Mouse (Mus musculus): ENCODE data around the gene Smok3c. TPM values are rescaled to one million over a fixed set of nuclear protein-coding genes. Genes with fewer than 3 reads are reported as not detected.
"Not testable (repeated sequence)": the region's sequence is repeated elsewhere in the genome, so short reads cannot be mapped to it uniquely, and the experiment has no call there.

The Smok3c gene
- polyA plus RNA-seq, 1 experiment from 2014 or later = not detected

GRCm38 (mm10) chr5:138084996-138085395 is 32.0 kb downstream of the Smok3c start, which contains the start of gene Zkscan1:
Gene Zkscan1 (plus strand): TSS chr5:138085084.
- peaks cover 52% of the 10 kb centered on the region for H3K79me2 ChIP-seq (ENCODE audit: inconsistent target)
- WGBS (ENCODE audit: missing documents) = 0% methylated on average over 27 of the region's 27 CpGs
- H3K27ac ChIP-seq = peak within 1 kb of the TSS; percentile 62
- no peaks in the 10 kb centered on the region for H3K36me3 ChIP-seq (ENCODE audit: inconsistent target)
- peak within 1 kb of the TSS; percentile 93 for H3K4me3 ChIP-seq (ENCODE audit: inconsistent target)

- H3K4me3 ChIP-seq (ENCODE audit: inconsistent target) = peak overlapping the region; percentile 93
- H3K36me3 ChIP-seq (ENCODE audit: inconsistent target) = no peaks in the 10 kb centered on the region
- peaks cover 56% of the 10 kb centered on the region for H3K79me2 ChIP-seq (ENCODE audit: inconsistent target)
- under 1% methylated on average over 18 of the region's 18 CpGs for WGBS (ENCODE audit: missing documents)
- H3K27ac ChIP-seq = peak overlapping the region; percentile 62
These were observed 32.5 kb downstream of the Smok3c start for GRCm38 (mm10) chr5:138085421-138085911.

- H3K4me3 ChIP-seq (ENCODE audit: inconsistent target) = no peak overlapping the region
These were observed 33.8 kb downstream of the Smok3c start for GRCm38 (mm10) chr5:138086842-138087241.

GRCm38 (mm10) chr5:138088366-138088765 is 35.4 kb downstream of the Smok3c start:
- peaks cover 9% of the 10 kb centered on the region for H3K36me3 ChIP-seq (ENCODE audit: inconsistent target)
- H3K4me3 ChIP-seq (ENCODE audit: inconsistent target) = no peak overlapping the region
- WGBS (ENCODE audit: missing documents) = 93% methylated on average over 3 of the region's 3 CpGs
- peaks cover 85% of the 10 kb centered on the region for H3K79me2 ChIP-seq (ENCODE audit: inconsistent target)
- no peak overlapping the region for H3K27ac ChIP-seq

More at GRCm38 (mm10) chr5:138086842-138087241, 33.8 kb downstream of the Smok3c start:
- WGBS (ENCODE audit: missing documents) = 97% methylated on average over 3 of the region's 3 CpGs
- Histone ChIP-seq H3K79me2 (ENCODE audit: inconsistent target) (peaks cover 70% of the 10 kb centered on the region), H3K36me3 (ENCODE audit: inconsistent target) (no peaks in the 10 kb centered on the region), H3K27ac (no peak overlapping the region)

- H3K79me2 ChIP-seq (ENCODE audit: inconsistent target) = peaks cover 91% of the 10 kb centered on the region
- H3K4me3 ChIP-seq (ENCODE audit: inconsistent target) = no peak overlapping the region
- no peak overlapping the region for H3K27ac ChIP-seq
- peaks cover 15% of the 10 kb centered on the region for H3K36me3 ChIP-seq (ENCODE audit: inconsistent target)
- WGBS (ENCODE audit: missing documents) = 90% methylated on average over 6 of the region's 6 CpGs
These were observed 36.1 kb downstream of the Smok3c start for GRCm38 (mm10) chr5:138089108-138089551.

- no peak overlapping the region for H3K27ac ChIP-seq
- H3K79me2 ChIP-seq (ENCODE audit: inconsistent target) = peaks cover 92% of the 10 kb centered on the region
- peaks cover 25% of the 10 kb centered on the region for H3K36me3 ChIP-seq (ENCODE audit: inconsistent target)
- WGBS (ENCODE audit: missing documents) = 69% methylated on average over 3 of the region's 3 CpGs
- H3K4me3 ChIP-seq (ENCODE audit: inconsistent target) = no peak overlapping the region
These were observed 37.3 kb downstream of the Smok3c start for GRCm38 (mm10) chr5:138090271-138090670.

GRCm38 (mm10) chr5:138090737-138091136 is 37.7 kb downstream of the Smok3c start:
- WGBS (ENCODE audit: missing documents) = 99% methylated on average over 5 of the region's 5 CpGs
- Histone ChIP-seq H3K79me2 (ENCODE audit: inconsistent target) (peaks cover 89% of the 10 kb centered on the region), H3K27ac (no peak overlapping the region), H3K36me3 (ENCODE audit: inconsistent target) (peaks cover 25% of the 10 kb centered on the region), H3K4me3 (ENCODE audit: inconsistent target) (no peak overlapping the region)

GRCm38 (mm10) chr5:138092771-138093170 is 39.8 kb downstream of the Smok3c start:
- WGBS (ENCODE audit: missing documents) = 93% methylated on average over 4 of the region's 4 CpGs
- Histone ChIP-seq H3K27ac (no peak overlapping the region), H3K36me3 (ENCODE audit: inconsistent target) (peaks cover 45% of the 10 kb centered on the region), H3K79me2 (ENCODE audit: inconsistent target) (peaks cover 71% of the 10 kb centered on the region), H3K4me3 (ENCODE audit: inconsistent target) (no peak overlapping the region)

- 95% methylated on average over 6 of the region's 6 CpGs for WGBS (ENCODE audit: missing documents)
- peaks cover 62% of the 10 kb centered on the region for H3K36me3 ChIP-seq (ENCODE audit: inconsistent target)
These were observed 41.5 kb downstream of the Smok3c start for GRCm38 (mm10) chr5:138094474-138094873.

GRCm38 (mm10) chr5:138104976-138105375 is 52.0 kb downstream of the Smok3c start:
- peaks cover 38% of the 10 kb centered on the region for H3K36me3 ChIP-seq (ENCODE audit: inconsistent target)
- WGBS (ENCODE audit: missing documents) = 100% methylated on average over 2 of the region's 2 CpGs
- no peaks in the 10 kb centered on the region for H3K79me2 ChIP-seq (ENCODE audit: inconsistent target)
- H3K27ac ChIP-seq = no peak overlapping the region
- no peak overlapping the region for H3K4me3 ChIP-seq (ENCODE audit: inconsistent target)

More at GRCm38 (mm10) chr5:138094474-138094873, 41.5 kb downstream of the Smok3c start:
- H3K4me3 ChIP-seq (ENCODE audit: inconsistent target) = no peak overlapping the region
- H3K79me2 ChIP-seq (ENCODE audit: inconsistent target) = peaks cover 54% of the 10 kb centered on the region
- no peak overlapping the region for H3K27ac ChIP-seq

GRCm38 (mm10) chr5:138107130-138107529 is 54.1 kb downstream of the Smok3c start:
- H3K36me3 ChIP-seq (ENCODE audit: inconsistent target) = peaks cover 16% of the 10 kb centered on the region; the same call in 1 of the 2 replicates
- H3K79me2 ChIP-seq (ENCODE audit: inconsistent target) = no peaks in the 10 kb centered on the region
- WGBS (ENCODE audit: missing documents) = 84% methylated on average over 3 of the region's 3 CpGs
- no peak overlapping the region for H3K4me3 ChIP-seq (ENCODE audit: inconsistent target)
- H3K27ac ChIP-seq = no peak overlapping the region

GRCm38 (mm10) chr5:138109847-138110396 is 56.9 kb downstream of the Smok3c start:
- H3K4me3 ChIP-seq (ENCODE audit: inconsistent target); H3K36me3 ChIP-seq (ENCODE audit: inconsistent target); H3K79me2 ChIP-seq (ENCODE audit: inconsistent target); H3K27ac ChIP-seq: not testable (repeated sequence)
- WGBS (ENCODE audit: missing documents) = 64% methylated on average over 2 of the region's 4 CpGs

Other genes with a start within 250 kb of the Smok3c start
- 5.9 to 17.4 TPM (median 7.6 TPM) in 3 replicates for gene Pilra, start 216.9 kb upstream of the Smok3c start, polyA plus RNA-seq (2018)
- gene Pilrb1, start 195.1 kb upstream of the Smok3c start, polyA plus RNA-seq (2018) = 7.2 to 9.0 TPM (median 7.9 TPM) in 3 replicates
- 12.2 to 15.9 TPM (median 14.4 TPM) in 3 replicates for gene Pilrb2, start 181.4 kb upstream of the Smok3c start, polyA plus RNA-seq (2018)
- gene Cyp3a13, start 131.6 kb upstream of the Smok3c start, polyA plus RNA-seq (2018) = not detected in 3 replicates
- not detected in 3 replicates for gene Gjc3, start 90.1 kb upstream of the Smok3c start, polyA plus RNA-seq (2018)
- not detected in 3 replicates for gene Azgp1, start 71.7 kb upstream of the Smok3c start, polyA plus RNA-seq (2018)
- not detected in 3 replicates for gene Smok3a, start 31.9 kb upstream of the Smok3c start, polyA plus RNA-seq (2018)
- gene Smok3b, start 31.8 kb upstream of the Smok3c start, polyA plus RNA-seq (2018) = not detected in 3 replicates
- gene Zkscan1, start 31.9 kb downstream of the Smok3c start, polyA plus RNA-seq (2018) = 6.8 to 8.7 TPM (median 6.9 TPM) in 3 replicates
- gene Zscan21, start 63.7 kb downstream of the Smok3c start, polyA plus RNA-seq (2018) = 9.8 to 15.5 TPM (median 15.2 TPM) in 3 replicates
- gene Zfp113, start 102.5 kb downstream of the Smok3c start, polyA plus RNA-seq (2018) = 2.2 to 3.5 TPM (median 2.5 TPM) in 3 replicates
- 66.2 to 101 TPM (median 71.0 TPM) in 3 replicates for gene Cops6, start 107.9 kb downstream of the Smok3c start, polyA plus RNA-seq (2018)
- gene Ap4m1, start 118.8 kb downstream of the Smok3c start, polyA plus RNA-seq (2018) = 10.2 to 20.8 TPM (median 13.0 TPM) in 3 replicates
- 7.1 to 61.8 TPM (median 13.3 TPM) in 3 replicates for gene Mcm7, start 119.2 kb downstream of the Smok3c start, polyA plus RNA-seq (2018)
- gene Taf6, start 134.3 kb downstream of the Smok3c start, polyA plus RNA-seq (2018) = 21.9 to 33.7 TPM (median 32.0 TPM) in 3 replicates
- gene Cnpy4, start 134.3 kb downstream of the Smok3c start, polyA plus RNA-seq (2018) = 15.8 to 21.3 TPM (median 16.0 TPM) in 3 replicates
- 3.3 to 5.8 TPM (median 5.4 TPM) in 3 replicates for gene Mblac1, start 141.1 kb downstream of the Smok3c start, polyA plus RNA-seq (2018)
- gene Nxpe5, start 172.7 kb downstream of the Smok3c start, polyA plus RNA-seq (2018) = 21.3 to 30.2 TPM (median 28.7 TPM) in 3 replicates
- gene Lamtor4, start 202.3 kb downstream of the Smok3c start, polyA plus RNA-seq (2018) = 32.5 to 106 TPM (median 78.4 TPM) in 3 replicates
- 25.8 to 46.6 TPM (median 43.8 TPM) in 3 replicates for gene BC037034, start 210.8 kb downstream of the Smok3c start, polyA plus RNA-seq (2018)
- 0.12 TPM in 1 of 3 replicates, not detected in the others for gene Gal3st4, start 219.6 kb downstream of the Smok3c start, polyA plus RNA-seq (2018)
- not detected in 3 replicates for gene Gm43720, start 226.8 kb downstream of the Smok3c start, polyA plus RNA-seq (2018)
- 0.14 to 0.54 TPM (median 0.29 TPM) in 3 replicates for gene Gpc2, start 226.8 kb downstream of the Smok3c start, polyA plus RNA-seq (2018)
- gene Stag3, start 227.0 kb downstream of the Smok3c start, polyA plus RNA-seq (2018) = 0.19 to 0.41 TPM (median 0.29 TPM) in 3 replicates